In genomic region chr12:5275507-5275936, GRCm38 (mm10) we compare ENCODE assay signal across 10 mouse cellular contexts.
DNase-seq lines count a peak whose midpoint lies in the region; ATAC-seq and TF ChIP-seq lines count a peak whose summit lies in the region.
"Had no signal": no experiment of that assay in that cellular context is flagged by ENCODE, and none has a peak within 500 bp of the region (broad histone marks: within the 10 kb centered on the region; RNA-seq: fewer than 3 reads in every experiment).

No protein-coding gene starts in this region.

- no peaks in the 10 kb centered on the region for H3K9me3 ChIP-seq in forebrain, postnatal 0 days (ENCODE audit: low read length)
- H3K9me3 ChIP-seq in lung, postnatal 0 days (ENCODE audit: low read length) = no peaks in the 10 kb centered on the region
- H3K9me3 ChIP-seq in kidney, embryonic 15.5 days (replicated peaks) = no peaks in the 10 kb centered on the region
- H3K9me3 ChIP-seq: heart, embryonic 15.5 days had no signal

- 24% methylated on average over 6 of the region's 6 CpGs for WGBS in forebrain, postnatal 0 days
- WGBS in lung, postnatal 0 days = 52% methylated on average over 5 of the region's 6 CpGs
- WGBS in kidney, embryonic 15.5 days = 75% methylated on average over 6 of the region's 6 CpGs

- H3K4me2 ChIP-seq in forebrain, postnatal 0 days (ENCODE audit: low read depth) = no peak overlapping the region
- no peak overlapping the region for H3K4me2 ChIP-seq in lung, postnatal 0 days (replicated peaks; ENCODE audit: low read depth, low read length)
- H3K4me2 ChIP-seq in kidney, embryonic 15.5 days = no peak overlapping the region
- H3K4me2 ChIP-seq: heart, embryonic 15.5 days had no signal

- no peak for DNase-seq in left cerebral cortex, adult 2 months (ENCODE audit: extremely low spot score in 1 of 2, low spot score in 2 of 2)
- no peak for DNase-seq in left cerebral cortex, postnatal 10 days (ENCODE audit: extremely low spot score in 1 of 2, low spot score in 2 of 2)
- peak; percentile 57 for DNase-seq in forebrain, postnatal 0 days
- peak; percentile 92 for DNase-seq in lung, postnatal 0 days (ENCODE audit: low spot score)
- peak; percentile 18 for DNase-seq in skeletal muscle tissue, adult 2 months (ENCODE audit: low read depth, low spot score)
- DNase-seq in thymus, postnatal 36 days = no peak
- DNase-seq in Muller cell, postnatal 12 days (ENCODE audit: inconsistent ontology term) = no peak
- DNase-seq: thymus, adult 2 months had no signal

- intact Hi-C loops in left cerebral cortex, adult 2 months (cut with DNase I) = no loop called here
- intact Hi-C loops in left cerebral cortex, postnatal 10 days (cut with DNase I) = no loop called here

- peak; percentile 32 for ATAC-seq in forebrain, postnatal 0 days
- ATAC-seq in lung, postnatal 0 days = peak; percentile 63
- no peak for ATAC-seq in kidney, embryonic 15.5 days (replicated peaks; ENCODE audit: low FRiP score)

- H3K27me3 ChIP-seq in forebrain, postnatal 0 days (ENCODE audit: insufficient read depth, low read length) = no peaks in the 10 kb centered on the region
- H3K27me3 ChIP-seq in lung, postnatal 0 days (replicated peaks; ENCODE audit: insufficient read depth, low read length) = no peaks in the 10 kb centered on the region
- no peaks in the 10 kb centered on the region for H3K27me3 ChIP-seq in kidney, embryonic 15.5 days
- H3K27me3 ChIP-seq: heart, embryonic 15.5 days had no signal

- no peak for TF ChIP-seq CTCF in left cerebral cortex, adult 2 months (IDR thresholded peaks at IDR 0.05)
- 0 out of 2 replicates have a peak, but pooled peaks have one; percentile 15 for TF ChIP-seq CTCF in forebrain, postnatal 0 days (IDR thresholded peaks at IDR 0.05; ENCODE audit: low read depth)
- no peak; the same call in 1 of the 2 replicates for TF ChIP-seq CTCF in lung, postnatal 0 days (IDR thresholded peaks at IDR 0.05)

- peak overlapping the region; percentile 76 for H3K27ac ChIP-seq in left cerebral cortex, adult 2 months
- H3K27ac ChIP-seq in forebrain, postnatal 0 days (ENCODE audit: low read depth, low read length) = peak overlapping the region; percentile 82
- H3K27ac ChIP-seq in lung, postnatal 0 days (ENCODE audit: low read length) = no peak overlapping the region
- no peak overlapping the region for H3K27ac ChIP-seq in kidney, embryonic 15.5 days
- H3K27ac ChIP-seq: heart, embryonic 15.5 days had no signal

- H3K9ac ChIP-seq in forebrain, postnatal 0 days = no peak overlapping the region
- H3K9ac ChIP-seq in lung, postnatal 0 days (replicated peaks; ENCODE audit: low read depth) = no peak overlapping the region
- H3K9ac ChIP-seq in kidney, embryonic 15.5 days = no peak overlapping the region
- H3K9ac ChIP-seq: heart, embryonic 15.5 days had no signal

- TF ChIP-seq EP300 in lung, postnatal 0 days (IDR thresholded peaks at IDR 0.05) = peak; percentile 62

- H3K36me3 ChIP-seq in forebrain, postnatal 0 days (ENCODE audit: insufficient read depth) = no peaks in the 10 kb centered on the region
- no peaks in the 10 kb centered on the region for H3K36me3 ChIP-seq in lung, postnatal 0 days (ENCODE audit: insufficient read depth, low read length)
- no peaks in the 10 kb centered on the region for H3K36me3 ChIP-seq in kidney, embryonic 15.5 days
- H3K36me3 ChIP-seq: heart, embryonic 15.5 days had no signal

- H3K4me3 ChIP-seq in left cerebral cortex, adult 2 months = no peak overlapping the region
- H3K4me3 ChIP-seq in forebrain, postnatal 0 days (ENCODE audit: low read depth, low read length) = no peak overlapping the region
- H3K4me3 ChIP-seq in lung, postnatal 0 days (ENCODE audit: low read depth, low read length) = no peak overlapping the region
- H3K4me3 ChIP-seq in kidney, embryonic 15.5 days (replicated peaks) = no peak overlapping the region
- H3K4me3 ChIP-seq: heart, embryonic 15.5 days had no signal

- H3K4me1 ChIP-seq in forebrain, postnatal 0 days (ENCODE audit: insufficient read depth) = peaks cover 22% of the 10 kb centered on the region
- H3K4me1 ChIP-seq in lung, postnatal 0 days (ENCODE audit: insufficient read depth, low read depth, low read length) = peaks cover 13% of the 10 kb centered on the region; the same call in 1 of the 2 replicates
- H3K4me1 ChIP-seq in kidney, embryonic 15.5 days = peaks cover 13% of the 10 kb centered on the region; the same call in 1 of the 2 replicates

Comparison
In these comparisons a context has a peak if more than half of its experiments do, and no peak if none do; other contexts are left out.
1. DNase-seq: peak in forebrain, postnatal 0 days (single experiment), lung, postnatal 0 days (single experiment) and skeletal muscle tissue, adult 2 months (single experiment); none in left cerebral cortex, adult 2 months (0 of 2), left cerebral cortex, postnatal 10 days (0 of 2), thymus, postnatal 36 days (0 of 2) and Muller cell, postnatal 12 days (single experiment).
2. H3K27ac ChIP-seq: peak in left cerebral cortex, adult 2 months (single experiment) and forebrain, postnatal 0 days (single experiment); none in lung, postnatal 0 days (single experiment) and kidney, embryonic 15.5 days (single experiment).